Mouse (Mus musculus) hindbrain, embryonic 16.5 days (tissue): ENCODE measurements around the gene Olfr1286. TPM values are rescaled to one million over a fixed set of nuclear protein-coding genes. Genes with fewer than 3 reads are reported as not detected.

Experiments used
- ATAC-seq: fragments of 200-750 bp; cut with Nextera tagmentation; 2 replicates; pipeline ENCODE4 v1.8.0; 2017; ENCODE audit warnings: moderate TSS enrichment, moderate library complexity
- H3K27ac ChIP-seq: fragments of 300-500 bp; sonication (generic); 2 replicates; pipeline ENCODE4 v1.5.1; 2014; ENCODE audit warnings: low read depth, mild to moderate bottlenecking, control low read depth, low read length, moderate library complexity
- H3K27me3 ChIP-seq: fragments of 300-500 bp; sonication (generic); replicated peaks from 2 replicates; pipeline ENCODE4 v1.6.1; 2014; ENCODE audit warnings: low read length; ENCODE audit not compliant: control insufficient read depth, insufficient read depth
- H3K36me3 ChIP-seq: fragments of 300-500 bp; sonication (generic); 2 replicates; pipeline ENCODE4 v1.6.1; 2014; ENCODE audit warnings: mild to moderate bottlenecking, low read length, moderate library complexity, mixed read lengths; ENCODE audit not compliant: control insufficient read depth, insufficient read depth
- H3K4me1 ChIP-seq: fragments of 300-500 bp; sonication (generic); 2 replicates; pipeline ENCODE4 v1.6.1; 2014; ENCODE audit warnings: low read depth, low read length; ENCODE audit not compliant: control insufficient read depth, insufficient read depth
- H3K4me2 ChIP-seq: fragments of 300-500 bp; sonication (generic); 2 replicates; pipeline ENCODE4 v1.6.1; 2014; ENCODE audit warnings: mild to moderate bottlenecking, low read length, control low read depth, moderate library complexity
- H3K4me3 ChIP-seq: fragments of 300-500 bp; sonication (generic); 2 replicates; pipeline ENCODE4 v1.5.1; 2014; ENCODE audit warnings: mild to moderate bottlenecking, low read length, control low read depth, moderate library complexity
- H3K9ac ChIP-seq: fragments of 300-500 bp; sonication (generic); 2 replicates; pipeline ENCODE4 v1.6.1; 2014; ENCODE audit warnings: low read depth, mild to moderate bottlenecking, control low read depth, low read length, moderate library complexity
- H3K9me3 ChIP-seq: fragments of 300-500 bp; sonication (generic); 2 replicates; pipeline ENCODE4 v1.6.1; 2014; ENCODE audit warnings: mild to moderate bottlenecking, low read length, moderate library complexity; ENCODE audit not compliant: control insufficient read depth
- WGBS: fragments of 180-500 bp; shearing (Covaris S2); extraction: QIAGEN DNeasy Blood & Tissue Kit; methylation state at CpG from one replicate; pipeline ENCODE4 v1.1.7; 2014; 5-methylcytosine and 5-hydroxymethylcytosine counted together
- polyA plus RNA-seq: library from polyadenylated mRNA; unstranded; fragments of >200 nt; fragmentation: Nextera tagmentation; extraction: Ambion mirVana; gene quantifications from 2 replicates; pipeline ENCODE4 v1.2.1, GENCODE M21; 2015

Gene Olfr1286
- not detected in 2 replicates for polyA plus RNA-seq

GRCm38 (mm10) chr2:111422931-111423330 is at the start of gene Olfr1286:
Olfr1286 (minus strand) TSS chr2:111423115.
- WGBS = 59% methylated on average over 1 of the region's 1 CpGs
- Histone ChIP-seq H3K9ac (no peak within 1 kb of the TSS), H3K4me2 (no peak within 1 kb of the TSS), H3K4me1 (no peaks in the 10 kb centered on the region), H3K27me3 (no peaks in the 10 kb centered on the region), H3K4me3 (no peak within 1 kb of the TSS), H3K36me3 (no peaks in the 10 kb centered on the region), H3K9me3 (no peaks in the 10 kb centered on the region), H3K27ac (no peak within 1 kb of the TSS)
- ATAC-seq = 0 out of 2 replicates have a peak, but pooled peaks have one; percentile 45

DNA sequence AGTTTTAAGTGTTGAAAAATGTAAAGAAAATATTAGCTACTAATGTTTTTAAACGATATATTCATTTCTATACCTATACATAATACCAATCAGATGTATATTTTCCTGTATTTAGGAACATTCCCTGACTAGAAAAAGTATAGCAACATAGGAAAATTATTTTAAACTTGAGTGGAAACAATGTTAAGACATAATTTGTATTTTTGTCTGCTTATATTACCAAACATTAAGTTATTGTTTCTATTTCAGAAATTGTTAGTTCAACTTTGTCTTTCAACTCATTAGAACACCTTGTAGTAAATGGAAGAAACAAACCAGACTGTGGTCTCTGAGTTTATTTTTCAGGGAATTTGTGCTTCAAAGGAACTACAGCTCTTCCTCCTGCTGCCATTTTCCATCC is 25.9 kb upstream of the Olfr1286 start, which contains the start of gene Olfr1287:
Olfr1287 (plus strand) TSS at position 301 of the 400 bp plus-strand sequence.
- H3K4me3 ChIP-seq = no peak within 1 kb of the TSS
- H3K27ac ChIP-seq = no peak within 1 kb of the TSS
- no peak within 1 kb of the TSS for H3K4me2 ChIP-seq
- ATAC-seq = no peak
- no peaks in the 10 kb centered on the region for H3K36me3 ChIP-seq
- no peak within 1 kb of the TSS for H3K9ac ChIP-seq
- H3K9me3 ChIP-seq = no peaks in the 10 kb centered on the region
- H3K4me1 ChIP-seq = no peaks in the 10 kb centered on the region
- WGBS = 64% methylated on average over 1 of the region's 1 CpGs
- no peaks in the 10 kb centered on the region for H3K27me3 ChIP-seq

DNA sequence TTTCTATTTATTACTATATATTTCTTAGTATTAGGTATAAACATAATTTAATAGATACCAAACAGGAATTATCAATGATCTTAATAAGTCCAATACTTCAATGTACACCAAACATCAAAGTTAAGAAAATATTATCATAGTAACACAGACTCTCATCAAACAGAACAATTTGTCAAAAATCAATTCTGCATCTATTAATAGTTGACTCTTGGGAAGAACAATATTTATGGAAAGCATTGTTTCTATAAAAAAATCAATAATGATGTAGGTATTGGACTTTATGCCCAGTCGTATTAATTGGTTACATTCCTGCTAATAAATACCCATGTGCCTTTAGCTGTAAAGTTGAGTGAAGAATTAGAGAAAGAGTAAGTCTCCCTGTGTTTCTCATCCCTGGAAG is 47.7 kb downstream of the Olfr1286 start, which contains the start of gene Olfr1284:
Olfr1284 (plus strand) TSS at position 301 of the 400 bp plus-strand sequence.
- ATAC-seq = no peak
- no peaks in the 10 kb centered on the region for H3K4me1 ChIP-seq
- H3K4me3 ChIP-seq = no peak within 1 kb of the TSS
- no peak within 1 kb of the TSS for H3K9ac ChIP-seq
- 88% methylated on average over 1 of the region's 1 CpGs for WGBS
- H3K9me3 ChIP-seq = no peaks in the 10 kb centered on the region
- no peak within 1 kb of the TSS for H3K27ac ChIP-seq
- no peaks in the 10 kb centered on the region for H3K36me3 ChIP-seq
- no peak within 1 kb of the TSS for H3K4me2 ChIP-seq
- H3K27me3 ChIP-seq = no peaks in the 10 kb centered on the region

Other genes with a start within 250 kb of the Olfr1286 start
- not detected in 2 replicates for gene 4930430A15Rik, start 193.5 kb downstream of the Olfr1286 start, polyA plus RNA-seq
- gene Olfr1275, start 187.8 kb downstream of the Olfr1286 start, polyA plus RNA-seq = not detected in 2 replicates
- gene Olfr1276, start 168.6 kb downstream of the Olfr1286 start, polyA plus RNA-seq = not detected in 2 replicates
- not detected in 2 replicates for gene Olfr1277, start 149.0 kb downstream of the Olfr1286 start, polyA plus RNA-seq
- gene Olfr1278, start 133.0 kb downstream of the Olfr1286 start, polyA plus RNA-seq = not detected in 2 replicates
- gene Olfr1279, start 122.5 kb downstream of the Olfr1286 start, polyA plus RNA-seq = not detected in 2 replicates
- gene Olfr1280, start 109.1 kb downstream of the Olfr1286 start, polyA plus RNA-seq = not detected in 2 replicates
- not detected in 2 replicates for gene Olfr1281, start 96.6 kb downstream of the Olfr1286 start, polyA plus RNA-seq
- gene Olfr1282, start 87.0 kb downstream of the Olfr1286 start, polyA plus RNA-seq = not detected in 2 replicates
- not detected in 2 replicates for gene Olfr1283, start 56.3 kb downstream of the Olfr1286 start, polyA plus RNA-seq
- not detected in 2 replicates for gene Olfr1284, start 47.6 kb downstream of the Olfr1286 start, polyA plus RNA-seq
- gene Olfr1287, start 26.0 kb upstream of the Olfr1286 start, polyA plus RNA-seq = not detected in 2 replicates
- gene Olfr1288, start 51.0 kb upstream of the Olfr1286 start, polyA plus RNA-seq = not detected in 2 replicates
- gene Olfr1289, start 57.7 kb upstream of the Olfr1286 start, polyA plus RNA-seq = not detected in 2 replicates
- not detected in 2 replicates for gene Olfr1290, start 70.7 kb upstream of the Olfr1286 start, polyA plus RNA-seq
- not detected in 2 replicates for gene Olfr1291-ps1, start 74.1 kb upstream of the Olfr1286 start, polyA plus RNA-seq
- not detected in 2 replicates for gene Olfr1293-ps, start 102.1 kb upstream of the Olfr1286 start, polyA plus RNA-seq
- not detected in 2 replicates for gene Olfr1294, start 117.2 kb upstream of the Olfr1286 start, polyA plus RNA-seq
- not detected in 2 replicates for gene Olfr1295, start 146.6 kb upstream of the Olfr1286 start, polyA plus RNA-seq
- not detected in 2 replicates for gene Olfr1297, start 203.4 kb upstream of the Olfr1286 start, polyA plus RNA-seq
- gene Olfr1298, start 226.1 kb upstream of the Olfr1286 start, polyA plus RNA-seq = not detected in 2 replicates
- not detected in 2 replicates for gene Olfr1299, start 238.3 kb upstream of the Olfr1286 start, polyA plus RNA-seq